Mouse (Mus musculus) ES-Bruce4 (cell line): ENCODE data around the gene Grap2. TPM values are rescaled to one million over a fixed set of nuclear protein-coding genes. Genes with fewer than 3 reads are reported as not detected.

ENCODE experiments used
- H3K27ac ChIP-seq: 2 replicates; pipeline ENCODE4 v1.5.1; 2012; ENCODE audit warnings: low read length, inconsistent platforms; ENCODE audit not compliant: insufficient read depth
- H3K27me3 ChIP-seq: 2 replicates; pipeline ENCODE4 v1.6.1; 2012; ENCODE audit warnings: mild to moderate bottlenecking, low read length, inconsistent platforms; ENCODE audit not compliant: control insufficient read depth, poor library complexity, insufficient read depth, severe bottlenecking
- H3K36me3 ChIP-seq: 2 replicates; pipeline ENCODE4 v1.6.1; 2012; ENCODE audit warnings: inconsistent platforms, mild to moderate bottlenecking, low read length, moderate library complexity; ENCODE audit not compliant: control insufficient read depth, poor library complexity, insufficient read depth, severe bottlenecking
- H3K4me1 ChIP-seq: one replicate; pipeline ENCODE4 v1.8.1; 2011; ENCODE audit warnings: low read length; ENCODE audit not compliant: control insufficient read depth, insufficient read depth
- H3K4me3 ChIP-seq: 2 replicates; pipeline ENCODE4 v1.5.1; 2011; ENCODE audit warnings: low read depth, mild to moderate bottlenecking, low read length
- H3K9ac ChIP-seq: 2 replicates; pipeline ENCODE4 v1.6.1; 2012; ENCODE audit warnings: low read depth, mild to moderate bottlenecking, inconsistent platforms; ENCODE audit not compliant: poor library complexity, severe bottlenecking
- H3K9me3 ChIP-seq: replicated peaks from 2 replicates; pipeline ENCODE4 v1.6.1; 2012; ENCODE audit warnings: mild to moderate bottlenecking, low read length, inconsistent platforms; ENCODE audit not compliant: control insufficient read depth, poor library complexity, insufficient read depth, severe bottlenecking
- CTCF ChIP-seq: IDR thresholded peaks from one replicate; pipeline ENCODE4 v1.8.1; 2011; ENCODE audit warnings: low read depth, low read length
- EP300 ChIP-seq: IDR thresholded peaks from 2 replicates; pipeline ENCODE4 v1.6.1; 2011; ENCODE audit warnings: low read depth, low read length; ENCODE audit not compliant: insufficient read depth
- POLR2A ChIP-seq: IDR thresholded peaks from one replicate; pipeline ENCODE4 v1.8.1; 2011; ENCODE audit warnings: low read length; ENCODE audit not compliant: insufficient read depth
- polyA plus RNA-seq: library from polyadenylated mRNA; stranded (reverse); fragments of >200 nt; gene quantifications from 2 replicates; pipeline ENCODE4 v1.2.4, GENCODE M21; 2011; ENCODE audit warnings: low read depth; ENCODE audit not compliant: missing spikeins, insufficient read depth, insufficient read length

Gene Grap2
- polyA plus RNA-seq, 1 experiment, result 0.51 TPM

GRCm38 (mm10) chr15:80658815-80659471, 86.5 kb downstream of the Grap2 start:
- Histone ChIP-seq H3K4me3 (no peak overlapping the region), H3K36me3 (no peaks in the 10 kb centered on the region), H3K9me3 (no peaks in the 10 kb centered on the region), H3K27ac (no peak overlapping the region), H3K4me1 (no peaks in the 10 kb centered on the region), H3K9ac (no peak overlapping the region), H3K27me3 (no peaks in the 10 kb centered on the region)
- TF ChIP-seq CTCF, result no peak
- no peak for TF ChIP-seq EP300
- no peak for TF ChIP-seq POLR2A

- Histone ChIP-seq H3K4me1 (no peaks in the 10 kb centered on the region), H3K27ac (no peak overlapping the region), H3K4me3 (no peak overlapping the region), H3K36me3 (no peaks in the 10 kb centered on the region), H3K27me3 (no peaks in the 10 kb centered on the region), H3K9ac (no peak overlapping the region), H3K9me3 (no peaks in the 10 kb centered on the region)
- TF ChIP-seq CTCF (no peak), EP300 (no peak), POLR2A (no peak)
These were observed 88.6 kb downstream of the Grap2 start for GRCm38 (mm10) chr15:80660963-80661362.

- Histone ChIP-seq H3K9me3 (0 out of 2 replicates have a peak, but pooled peaks cover 2% of the 10 kb centered on the region), H3K27me3 (no peaks in the 10 kb centered on the region), H3K36me3 (no peaks in the 10 kb centered on the region), H3K4me1 (no peaks in the 10 kb centered on the region), H3K9ac (no peak overlapping the region), H3K27ac (no peak overlapping the region), H3K4me3 (no peak overlapping the region)
- no peak for TF ChIP-seq POLR2A
- TF ChIP-seq EP300, result no peak
- TF ChIP-seq CTCF, result no peak
These were observed 92.0 kb downstream of the Grap2 start for GRCm38 (mm10) chr15:80664444-80664843.

DNA sequence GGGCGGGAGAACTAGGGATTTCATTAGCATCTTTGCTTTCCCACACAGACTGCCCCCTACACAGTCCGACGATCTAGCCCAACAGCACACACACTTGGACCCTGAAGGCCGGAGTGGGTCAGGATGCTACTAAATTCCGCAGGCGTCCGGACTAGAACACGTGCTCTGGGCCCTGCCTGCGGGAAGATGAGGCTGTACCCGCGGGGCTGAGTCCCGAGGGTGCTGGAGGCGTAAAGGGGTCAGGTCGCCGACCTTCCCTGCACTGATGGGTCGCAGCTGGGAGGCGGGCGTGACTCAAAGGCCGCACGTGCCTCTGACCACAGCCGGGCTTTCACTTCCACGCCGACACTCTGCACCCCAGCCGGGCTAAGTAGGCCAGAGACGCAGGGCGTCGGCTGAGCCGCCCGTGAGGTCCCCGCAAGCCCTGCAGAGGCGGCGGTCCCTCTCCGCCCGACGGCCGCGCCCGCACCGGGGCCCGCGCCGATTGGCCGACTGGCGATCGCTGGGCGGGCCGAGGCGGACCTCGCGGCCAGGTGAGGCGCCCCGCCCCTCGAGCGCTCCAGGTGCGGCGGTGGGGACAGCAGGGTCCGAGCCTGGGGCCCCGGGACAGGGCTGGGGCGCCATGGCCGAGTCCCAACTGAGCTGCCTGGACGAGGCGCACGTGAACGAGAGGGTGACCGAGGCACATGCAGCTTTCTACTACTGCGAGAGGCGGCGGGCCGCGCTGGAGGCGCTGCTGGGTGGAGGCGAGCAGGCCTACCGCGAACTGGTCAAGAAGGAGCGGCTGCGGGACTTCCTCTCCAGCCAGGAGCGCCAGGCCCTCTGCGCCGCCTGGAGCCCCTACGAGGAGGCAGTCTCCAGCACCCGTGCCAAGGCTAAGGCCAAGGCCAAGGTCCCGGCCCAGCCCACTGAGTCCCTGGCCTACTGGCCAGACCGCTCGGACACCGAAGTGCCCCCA, 99.2 kb downstream of the Grap2 start, which contains the start of gene Fam83f:
Gene Fam83f, plus strand, starts transcription at position 553 of the 958 bp plus-strand sequence.
- H3K27me3 ChIP-seq, result no peaks in the 10 kb centered on the region
- H3K4me3 ChIP-seq, result peak within 1 kb of the TSS; percentile 48
- H3K9ac ChIP-seq, result peak within 1 kb of the TSS; percentile 50
- H3K4me1 ChIP-seq, result no peaks in the 10 kb centered on the region
- H3K27ac ChIP-seq, result no peak within 1 kb of the TSS
- no peak for TF ChIP-seq CTCF
- TF ChIP-seq EP300, result no peak
- no peak for TF ChIP-seq POLR2A
- no peaks in the 10 kb centered on the region for H3K36me3 ChIP-seq
- 0 out of 2 replicates have a peak, but pooled peaks cover 2% of the 10 kb centered on the region for H3K9me3 ChIP-seq

GRCm38 (mm10) chr15:80672810-80673209, 100.4 kb downstream of the Grap2 start:
- Histone ChIP-seq H3K27ac (no peak overlapping the region), H3K4me1 (no peaks in the 10 kb centered on the region), H3K9ac (no peak overlapping the region), H3K9me3 (no peaks in the 10 kb centered on the region), H3K27me3 (no peaks in the 10 kb centered on the region), H3K36me3 (no peaks in the 10 kb centered on the region), H3K4me3 (no peak overlapping the region)
- TF ChIP-seq CTCF (no peak), EP300 (no peak), POLR2A (no peak)
